Mouse (Mus musculus): Measurements from ENCODE around the gene Ctsc. TPM values are rescaled to one million over a fixed set of nuclear protein-coding genes. Genes with fewer than 3 reads are reported as not detected.

The Ctsc gene
- polyA plus RNA-seq, 1 experiment from 2014 or later = 24.9 TPM

- H3K4me2 ChIP-seq (replicated peaks) = no peak overlapping the region
- ATAC-seq (ENCODE audit: low FRiP score) (no peak), DNase-seq (ENCODE audit: low spot score) (no peak)
- peaks cover 12% of the 10 kb centered on the region; the same call in 1 of the 2 replicates for H3K9me3 ChIP-seq (ENCODE audit: control insufficient read depth, low read length)
- H3K9ac ChIP-seq = no peak overlapping the region
- no peaks in the 10 kb centered on the region for H3K4me1 ChIP-seq (replicated peaks; ENCODE audit: control insufficient read depth, insufficient read depth, low read length)
- H3K27me3 ChIP-seq (ENCODE audit: control insufficient read depth, insufficient read depth, low read length) = no peaks in the 10 kb centered on the region
- H3K27ac ChIP-seq = no peak overlapping the region
- no peaks in the 10 kb centered on the region for H3K36me3 ChIP-seq (replicated peaks; ENCODE audit: control insufficient read depth, insufficient read depth)
- H3K4me3 ChIP-seq (replicated peaks; ENCODE audit: low read length) = no peak overlapping the region
Observed at GRCm38 (mm10) chr7:88254884-88255283, 23.0 kb upstream of the Ctsc start.

GRCm38 (mm10) chr7:88259155-88259925 is 18.5 kb upstream of the Ctsc start:
- no peak overlapping the region for H3K27ac ChIP-seq
- H3K4me1 ChIP-seq (replicated peaks; ENCODE audit: control insufficient read depth, insufficient read depth, low read length) = no peaks in the 10 kb centered on the region
- 72% methylated on average over 7 of the region's 7 CpGs for WGBS
- H3K27me3 ChIP-seq (ENCODE audit: control insufficient read depth, insufficient read depth, low read length) = no peaks in the 10 kb centered on the region
- no peak overlapping the region for H3K9ac ChIP-seq
- no peak for DNase-seq (ENCODE audit: low spot score)
- ATAC-seq (ENCODE audit: low FRiP score) = no peak
- H3K9me3 ChIP-seq (ENCODE audit: control insufficient read depth, low read length) = no peaks in the 10 kb centered on the region
- no peak overlapping the region for H3K4me3 ChIP-seq (replicated peaks; ENCODE audit: low read length)
- no peak overlapping the region for H3K4me2 ChIP-seq (replicated peaks)
- H3K36me3 ChIP-seq (replicated peaks; ENCODE audit: control insufficient read depth, insufficient read depth) = no peaks in the 10 kb centered on the region

GRCm38 (mm10) chr7:88261799-88262198 is 16.1 kb upstream of the Ctsc start:
- no peak for DNase-seq (ENCODE audit: low spot score)
- H3K4me2 ChIP-seq (replicated peaks) = no peak overlapping the region
- no peaks in the 10 kb centered on the region for H3K27me3 ChIP-seq (ENCODE audit: control insufficient read depth, insufficient read depth, low read length)
- no peak overlapping the region for H3K27ac ChIP-seq
- H3K9ac ChIP-seq = no peak overlapping the region
- H3K9me3 ChIP-seq (ENCODE audit: control insufficient read depth, low read length) = no peaks in the 10 kb centered on the region
- no peak overlapping the region for H3K4me3 ChIP-seq (replicated peaks; ENCODE audit: low read length)
- ATAC-seq (ENCODE audit: low FRiP score) = no peak
- H3K4me1 ChIP-seq (replicated peaks; ENCODE audit: control insufficient read depth, insufficient read depth, low read length) = no peaks in the 10 kb centered on the region
- H3K36me3 ChIP-seq (replicated peaks; ENCODE audit: control insufficient read depth, insufficient read depth) = no peaks in the 10 kb centered on the region
- WGBS = 84% methylated on average over 4 of the region's 4 CpGs

- Histone ChIP-seq H3K36me3 (replicated peaks; ENCODE audit: control insufficient read depth, insufficient read depth) (no peaks in the 10 kb centered on the region), H3K4me2 (replicated peaks) (no peak overlapping the region), H3K4me1 (replicated peaks; ENCODE audit: control insufficient read depth, insufficient read depth, low read length) (no peaks in the 10 kb centered on the region), H3K27ac (no peak overlapping the region), H3K4me3 (replicated peaks; ENCODE audit: low read length) (no peak overlapping the region), H3K27me3 (ENCODE audit: control insufficient read depth, insufficient read depth, low read length) (no peaks in the 10 kb centered on the region), H3K9me3 (ENCODE audit: control insufficient read depth, low read length) (no peaks in the 10 kb centered on the region), H3K9ac (no peak overlapping the region)
- WGBS = 77% methylated on average over 5 of the region's 5 CpGs
- ATAC-seq (ENCODE audit: low FRiP score) = no peak
- DNase-seq (ENCODE audit: low spot score) = no peak
Observed at GRCm38 (mm10) chr7:88264861-88265260, 13.0 kb upstream of the Ctsc start.

- no peak overlapping the region for H3K4me3 ChIP-seq (replicated peaks; ENCODE audit: low read length)
- ATAC-seq (ENCODE audit: low FRiP score) (no peak), DNase-seq (ENCODE audit: low spot score) (no peak)
- H3K27ac ChIP-seq = no peak overlapping the region
- H3K36me3 ChIP-seq (replicated peaks; ENCODE audit: control insufficient read depth, insufficient read depth) = no peaks in the 10 kb centered on the region
- no peaks in the 10 kb centered on the region for H3K9me3 ChIP-seq (ENCODE audit: control insufficient read depth, low read length)
- H3K27me3 ChIP-seq (ENCODE audit: control insufficient read depth, insufficient read depth, low read length) = no peaks in the 10 kb centered on the region
- H3K9ac ChIP-seq = no peak overlapping the region
- 89% methylated on average over 1 of the region's 1 CpGs for WGBS
- H3K4me2 ChIP-seq (replicated peaks) = no peak overlapping the region
- no peaks in the 10 kb centered on the region for H3K4me1 ChIP-seq (replicated peaks; ENCODE audit: control insufficient read depth, insufficient read depth, low read length)
Observed at GRCm38 (mm10) chr7:88269913-88270312, 8.0 kb upstream of the Ctsc start.

- Histone ChIP-seq H3K9me3 (ENCODE audit: control insufficient read depth, low read length) (no peaks in the 10 kb centered on the region), H3K4me2 (replicated peaks) (no peak overlapping the region), H3K27me3 (ENCODE audit: control insufficient read depth, insufficient read depth, low read length) (no peaks in the 10 kb centered on the region), H3K4me3 (replicated peaks; ENCODE audit: low read length) (no peak overlapping the region), H3K27ac (no peak overlapping the region), H3K9ac (no peak overlapping the region), H3K4me1 (replicated peaks; ENCODE audit: control insufficient read depth, insufficient read depth, low read length) (no peaks in the 10 kb centered on the region), H3K36me3 (replicated peaks; ENCODE audit: control insufficient read depth, insufficient read depth) (no peaks in the 10 kb centered on the region)
- no peak for DNase-seq (ENCODE audit: low spot score)
- 76% methylated on average over 2 of the region's 2 CpGs for WGBS
- no peak for ATAC-seq (ENCODE audit: low FRiP score)
Observed at GRCm38 (mm10) chr7:88271531-88271930, 6.4 kb upstream of the Ctsc start.

- peak overlapping the region; percentile 76 for H3K4me2 ChIP-seq (replicated peaks)
- H3K9ac ChIP-seq = no peak overlapping the region
- 52% methylated on average over 7 of the region's 7 CpGs for WGBS
- no peaks in the 10 kb centered on the region for H3K36me3 ChIP-seq (replicated peaks; ENCODE audit: control insufficient read depth, insufficient read depth)
- no peak overlapping the region for H3K27ac ChIP-seq
- H3K9me3 ChIP-seq (ENCODE audit: control insufficient read depth, low read length) = no peaks in the 10 kb centered on the region
- 0 out of 2 replicates have a peak, but pooled peaks cover 4% of the 10 kb centered on the region for H3K4me1 ChIP-seq (replicated peaks; ENCODE audit: control insufficient read depth, insufficient read depth, low read length)
- H3K27me3 ChIP-seq (ENCODE audit: control insufficient read depth, insufficient read depth, low read length) = no peaks in the 10 kb centered on the region
- no peak for DNase-seq (ENCODE audit: low spot score)
- peak overlapping the region; percentile 34 for H3K4me3 ChIP-seq (replicated peaks; ENCODE audit: low read length)
- ATAC-seq (ENCODE audit: low FRiP score) = no peak
Observed at GRCm38 (mm10) chr7:88276914-88277765, 745 bp upstream of the Ctsc start.

GRCm38 (mm10) chr7:88278628-88279196 is 827 bp downstream of the Ctsc start:
- Histone ChIP-seq H3K27me3 (ENCODE audit: control insufficient read depth, insufficient read depth, low read length) (no peaks in the 10 kb centered on the region), H3K9ac (no peak overlapping the region), H3K4me2 (replicated peaks) (peak overlapping the region; percentile 76), H3K36me3 (replicated peaks; ENCODE audit: control insufficient read depth, insufficient read depth) (no peaks in the 10 kb centered on the region), H3K4me1 (replicated peaks; ENCODE audit: control insufficient read depth, insufficient read depth, low read length) (0 out of 2 replicates have a peak, but pooled peaks cover 4% of the 10 kb centered on the region), H3K9me3 (ENCODE audit: control insufficient read depth, low read length) (no peaks in the 10 kb centered on the region), H3K4me3 (replicated peaks; ENCODE audit: low read length) (peak overlapping the region; percentile 34), H3K27ac (no peak overlapping the region)
- 68% methylated on average over 8 of the region's 8 CpGs for WGBS
- no peak for DNase-seq (ENCODE audit: low spot score)
- no peak for ATAC-seq (ENCODE audit: low FRiP score)

GRCm38 (mm10) chr7:88285276-88285675 is 7.4 kb downstream of the Ctsc start:
- Histone ChIP-seq H3K4me2 (replicated peaks) (no peak overlapping the region), H3K4me3 (replicated peaks; ENCODE audit: low read length) (no peak overlapping the region), H3K27me3 (ENCODE audit: control insufficient read depth, insufficient read depth, low read length) (no peaks in the 10 kb centered on the region), H3K4me1 (replicated peaks; ENCODE audit: control insufficient read depth, insufficient read depth, low read length) (no peaks in the 10 kb centered on the region), H3K9ac (no peak overlapping the region), H3K27ac (no peak overlapping the region), H3K36me3 (replicated peaks; ENCODE audit: control insufficient read depth, insufficient read depth) (no peaks in the 10 kb centered on the region), H3K9me3 (ENCODE audit: control insufficient read depth, low read length) (no peaks in the 10 kb centered on the region)
- ATAC-seq (ENCODE audit: low FRiP score) (no peak), DNase-seq (ENCODE audit: low spot score) (no peak)
- WGBS = 88% methylated on average over 3 of the region's 3 CpGs

Measured in hindbrain, embryonic 14.5 days (tissue).